Mouse (Mus musculus) thymus, postnatal 36 days (tissue): Measurements from ENCODE around the gene Chd8.
A peak's percentile ranks its signal among the peaks of the same experiment; 100 is the strongest.
"Not testable (repeated sequence)": the region's sequence is repeated elsewhere in the genome, so short reads cannot be mapped to it uniquely, and the experiment has no call there.

ENCODE experiments used
- DNase-seq, 2 experiments: peaks; one replicate each; pipeline ENCODE4 v3.0.0; 2022; ENCODE audit warnings: mixed read lengths in 2 of 2

Gene Chd8

DNA sequence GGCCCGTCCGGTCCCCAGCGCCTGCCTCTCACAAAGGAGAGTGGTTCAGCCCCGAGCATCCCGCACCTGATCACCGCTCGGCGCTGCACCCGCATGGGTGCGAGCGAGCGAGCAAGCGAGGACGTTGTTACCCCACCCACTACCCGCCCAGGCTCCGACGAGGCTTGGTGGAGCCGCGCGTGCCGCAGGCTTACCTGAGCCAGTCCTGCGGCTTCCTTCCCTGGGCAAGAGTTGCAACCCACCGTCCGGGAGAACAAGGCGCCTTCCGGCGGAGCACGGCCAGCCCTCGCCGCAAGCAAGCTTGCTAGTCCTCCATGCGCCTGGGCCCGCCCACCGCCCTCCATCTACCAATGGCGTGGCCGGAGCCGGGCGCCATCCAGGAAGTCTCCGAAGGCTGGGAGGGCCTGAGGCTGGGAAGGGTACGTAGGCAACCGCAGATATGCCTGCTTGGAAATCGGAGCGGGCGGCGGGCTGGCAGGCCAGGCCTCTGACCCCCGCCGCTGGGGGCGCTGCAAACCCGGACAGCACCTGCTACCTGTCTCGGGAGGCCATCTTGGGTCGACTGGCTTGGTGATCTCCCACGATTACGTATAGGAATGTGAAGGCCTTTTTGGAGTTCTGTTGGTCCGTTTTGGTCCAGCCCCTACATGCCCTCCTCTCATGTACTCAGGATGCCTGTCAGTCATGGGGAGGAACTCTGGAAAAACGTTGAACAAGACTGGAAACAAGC is at the start of gene Chd8:
Chd8 (minus strand) TSS at position 297 of the 730 bp plus-strand sequence.
- DNase-seq = peak; percentile 97 to 100

DNA sequence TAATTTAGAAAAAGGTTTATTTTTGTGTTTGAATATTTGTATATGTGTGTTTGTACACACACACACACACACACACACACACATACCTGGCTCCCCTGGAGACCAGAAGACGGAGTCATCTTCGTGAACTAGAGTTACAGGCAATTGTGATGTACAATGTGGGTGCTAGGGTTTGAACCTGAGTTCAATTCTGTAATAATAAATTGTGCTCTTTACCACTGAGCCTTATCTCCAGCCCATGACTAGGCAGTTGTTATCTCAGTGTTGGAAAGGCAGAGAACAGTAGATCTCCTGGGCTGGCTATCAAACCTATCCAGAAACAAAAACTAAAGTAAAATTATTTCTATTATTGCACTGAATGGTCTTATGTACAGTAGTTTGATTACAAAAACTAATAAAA is 48.5 kb upstream of the Chd8 start:
- DNase-seq = no peak

DNA sequence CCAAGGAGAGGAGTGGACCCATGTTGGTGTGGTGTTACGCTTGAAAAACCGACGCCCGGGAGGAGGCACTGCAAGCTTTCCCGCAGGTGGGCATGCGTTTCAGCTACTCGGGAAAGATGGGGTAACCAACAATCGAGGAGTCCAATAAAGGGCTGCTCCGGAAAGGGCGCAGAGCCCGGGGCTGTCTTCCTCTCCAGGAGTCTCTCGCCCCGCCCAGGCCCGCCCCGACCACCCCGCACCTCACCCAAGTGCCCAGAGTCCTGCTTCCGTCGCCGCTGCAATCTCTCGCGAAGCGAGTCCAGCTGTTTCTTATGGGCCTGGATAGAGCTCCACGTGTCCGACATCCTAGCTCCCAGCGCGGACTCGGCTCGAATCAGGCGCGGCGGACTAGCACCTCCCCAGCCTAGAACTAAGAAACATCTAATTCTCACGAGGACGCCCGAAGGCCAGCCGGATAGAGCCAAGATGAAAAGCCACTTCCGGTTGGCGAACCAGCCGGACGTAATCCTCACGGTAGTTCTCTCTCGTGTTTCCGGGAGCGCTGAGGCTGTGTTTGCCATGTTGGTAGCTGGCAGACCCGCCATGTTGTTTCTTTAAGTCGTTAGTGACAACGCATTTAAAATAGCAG is 47.2 kb upstream of the Chd8 start, which contains the start of gene Mettl3:
Mettl3 (minus strand) TSS at position 485 of the 628 bp plus-strand sequence.
- DNase-seq = peak; percentile 86 to 87

DNA sequence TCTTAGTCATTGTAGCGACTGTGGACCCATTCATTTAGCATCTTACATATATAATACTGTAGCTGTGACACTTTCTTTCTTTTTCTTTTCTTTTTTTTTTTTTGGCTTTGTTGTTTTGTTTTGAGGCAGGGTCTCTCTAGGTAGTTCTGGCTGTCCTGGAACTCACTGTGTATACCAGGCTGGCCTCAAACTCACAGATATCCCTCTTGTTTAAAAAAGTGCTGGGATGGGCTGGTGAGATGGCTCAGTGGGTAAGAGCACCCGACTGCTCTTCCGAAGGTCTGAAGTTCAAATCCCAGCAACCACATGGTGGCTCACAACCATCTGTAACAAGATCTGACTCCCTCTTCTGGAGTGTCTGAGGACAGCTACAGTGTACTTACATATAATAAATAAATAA is 45.9 kb upstream of the Chd8 start:
- DNase-seq = not testable (repeated sequence)

DNA sequence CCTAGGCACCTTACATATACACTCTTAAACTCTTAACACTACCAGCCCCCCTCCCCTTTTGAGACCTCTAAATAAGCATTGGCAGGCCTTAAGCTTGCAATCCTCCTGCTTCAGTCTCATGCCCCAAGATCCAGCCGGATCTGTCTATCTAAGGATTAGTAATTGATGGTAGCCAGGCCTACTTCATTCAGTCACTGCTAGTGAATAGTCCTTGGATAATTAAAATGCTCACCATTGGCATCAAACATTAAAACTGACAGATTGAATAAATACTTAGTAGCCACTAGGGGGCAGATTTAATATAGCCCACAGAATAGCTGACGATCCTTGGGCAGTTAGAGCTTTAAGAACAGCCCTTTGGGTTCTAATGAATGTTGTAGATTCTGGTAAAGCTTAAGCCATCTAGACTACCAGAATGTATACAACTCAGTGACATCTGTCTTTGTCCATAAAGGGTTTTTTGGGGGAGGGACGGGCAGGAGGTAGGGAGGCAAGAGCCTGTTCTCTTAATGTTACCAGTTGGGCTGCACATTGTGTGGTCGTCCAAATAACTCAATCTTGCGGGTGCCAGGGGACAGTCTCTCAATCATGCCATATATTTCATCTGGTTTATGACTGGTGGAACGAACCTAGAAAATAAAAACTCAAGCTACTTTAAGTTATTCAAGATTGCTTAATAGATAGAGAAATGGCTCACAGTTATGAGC is 38.1 kb upstream of the Chd8 start:
- no peak for DNase-seq

DNA sequence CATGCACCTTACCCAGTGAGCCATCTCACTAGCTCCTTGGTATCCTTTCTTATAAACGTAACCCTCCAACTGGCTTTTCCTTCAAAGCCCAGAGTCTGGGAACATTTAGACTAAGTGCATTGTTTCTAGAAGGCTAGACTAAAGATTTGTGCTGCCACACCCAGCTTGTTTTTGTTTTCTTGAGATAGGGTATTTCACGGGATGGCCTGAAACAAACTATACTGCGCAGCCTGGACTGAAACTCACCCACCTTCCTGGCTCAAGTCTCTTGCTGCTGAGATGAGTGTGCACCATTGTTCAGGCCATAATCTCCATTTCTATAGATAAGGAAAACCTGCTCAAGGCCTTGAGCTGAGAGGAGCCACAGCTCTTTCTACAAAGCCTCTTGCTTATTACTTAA is 26.6 kb upstream of the Chd8 start:
- DNase-seq = no peak

DNA sequence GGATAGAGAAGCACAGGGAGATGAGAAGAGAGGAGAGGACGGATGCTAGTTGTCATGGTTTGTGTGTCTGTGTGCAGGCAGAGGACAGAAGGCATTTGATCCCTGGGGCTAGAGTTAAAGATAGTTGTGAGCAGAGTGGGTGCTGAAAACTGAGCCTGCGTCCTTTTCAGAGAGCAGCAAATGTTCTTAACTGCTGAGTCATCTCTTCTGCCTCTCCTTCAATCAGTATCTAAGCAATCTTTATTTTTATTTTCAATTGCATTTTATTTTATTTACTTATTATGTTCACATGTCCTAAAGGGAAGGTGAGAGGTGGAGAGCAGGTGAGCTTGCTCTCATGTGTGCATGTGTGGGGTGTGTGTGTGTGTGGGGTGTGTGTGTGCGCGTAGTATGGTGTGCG is 26.0 kb upstream of the Chd8 start:
- DNase-seq = no peak

DNA sequence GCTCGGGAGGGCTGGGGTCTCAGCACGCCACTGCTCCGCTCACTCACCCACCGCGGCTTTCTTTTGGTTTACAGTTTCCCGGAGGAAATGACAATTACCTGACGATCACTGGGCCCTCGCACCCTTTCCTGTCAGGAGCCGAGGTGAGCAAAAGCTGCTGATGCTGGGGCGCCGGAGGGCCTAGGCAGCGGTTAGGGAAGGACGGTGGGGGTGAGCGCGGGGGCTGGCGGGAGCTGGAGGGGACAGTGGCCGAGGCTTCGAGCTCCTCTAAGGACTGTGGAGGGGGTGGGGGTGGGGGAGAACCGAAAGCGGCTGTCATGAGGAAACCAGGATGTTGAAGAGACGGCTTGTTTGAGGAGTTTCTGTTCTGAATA is 22.2 kb upstream of the Chd8 start:
- DNase-seq = no peak

DNA sequence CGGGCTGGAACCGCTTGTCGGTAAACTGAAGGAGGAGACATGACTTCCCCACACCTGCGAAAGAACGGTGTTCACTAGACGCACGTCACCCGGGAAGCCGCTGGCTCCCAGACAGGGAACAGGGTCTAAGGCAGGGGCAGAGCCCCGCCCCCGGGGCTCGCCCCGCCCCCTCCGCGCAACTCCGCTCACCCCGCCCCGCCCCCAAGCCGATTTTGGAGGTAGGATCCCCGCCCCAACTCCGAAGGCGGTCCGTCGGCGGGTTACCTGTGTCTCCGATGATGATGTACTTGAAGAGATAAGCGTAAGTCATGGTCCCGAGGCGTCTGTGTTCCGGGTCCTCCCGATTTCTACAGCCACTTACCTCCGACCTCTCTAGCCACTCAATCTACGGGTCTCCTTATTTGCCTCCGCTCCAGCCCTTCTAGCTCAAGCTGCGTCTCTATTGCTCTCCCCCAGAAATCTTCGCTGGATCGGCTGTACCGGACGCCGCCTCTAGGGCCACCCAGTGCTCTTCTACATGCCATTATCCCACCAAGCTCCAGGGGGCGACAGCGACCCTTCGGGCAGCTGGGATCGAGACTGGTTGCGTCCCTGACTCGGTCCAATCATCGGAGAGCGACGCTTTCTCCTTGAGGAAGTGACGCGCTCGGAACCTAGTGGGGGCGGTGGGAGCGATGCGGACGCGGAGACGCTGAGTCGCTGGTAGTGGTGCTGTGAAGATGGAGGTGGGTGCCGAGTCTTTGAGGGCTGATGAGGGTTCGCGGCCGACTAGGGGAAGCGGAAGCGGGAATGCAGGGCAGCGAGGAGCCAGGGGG is 21.6 kb upstream of the Chd8 start, which contains the start of the genes Tox4 and Rab2b:
Tox4 (plus strand) TSS at position 215 of the 815 bp plus-strand sequence.
Rab2b (minus strand) TSS at position 614 of the 815 bp plus-strand sequence.
- DNase-seq = peak; percentile 98 to 99

DNA sequence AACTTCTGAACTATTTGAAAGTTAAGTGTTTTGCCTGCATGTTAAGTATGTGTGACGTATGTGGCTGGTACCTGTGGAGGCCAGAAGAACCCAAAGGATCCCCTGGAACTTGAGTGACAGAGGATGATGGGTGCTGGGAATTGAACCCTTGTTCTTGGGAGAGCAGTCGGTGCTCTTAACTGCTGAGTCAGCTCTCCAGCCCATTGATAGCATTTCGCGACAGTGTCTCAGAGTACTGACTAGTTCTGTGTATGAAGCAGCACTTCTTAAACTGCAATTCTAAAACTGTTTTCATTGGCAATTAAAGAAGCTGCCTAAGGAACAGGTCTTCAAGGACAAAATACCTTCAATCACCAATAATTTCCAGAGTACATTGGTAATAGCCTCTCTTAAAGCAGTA is 19.6 kb upstream of the Chd8 start:
- DNase-seq = no peak

DNA sequence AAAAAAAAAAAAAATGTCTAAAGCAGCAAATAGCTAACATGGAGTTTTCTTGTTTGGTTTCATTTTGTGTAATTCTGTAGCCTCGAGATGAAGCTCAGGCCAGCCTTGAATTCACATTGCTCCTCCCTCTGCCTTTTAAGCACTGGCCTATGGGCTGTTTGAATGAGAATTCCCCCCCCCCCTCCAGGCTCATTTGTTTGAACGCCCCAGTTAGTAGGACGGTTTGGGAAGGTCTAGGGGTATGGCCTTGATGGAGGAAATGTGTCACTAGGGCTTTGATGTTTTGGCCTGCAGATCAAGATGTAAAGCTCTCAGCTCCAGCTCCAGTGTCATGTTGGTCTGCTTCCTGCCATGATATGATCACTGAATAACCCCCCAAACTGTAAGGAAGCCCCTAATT is 15.2 kb upstream of the Chd8 start:
- DNase-seq = no peak

DNA sequence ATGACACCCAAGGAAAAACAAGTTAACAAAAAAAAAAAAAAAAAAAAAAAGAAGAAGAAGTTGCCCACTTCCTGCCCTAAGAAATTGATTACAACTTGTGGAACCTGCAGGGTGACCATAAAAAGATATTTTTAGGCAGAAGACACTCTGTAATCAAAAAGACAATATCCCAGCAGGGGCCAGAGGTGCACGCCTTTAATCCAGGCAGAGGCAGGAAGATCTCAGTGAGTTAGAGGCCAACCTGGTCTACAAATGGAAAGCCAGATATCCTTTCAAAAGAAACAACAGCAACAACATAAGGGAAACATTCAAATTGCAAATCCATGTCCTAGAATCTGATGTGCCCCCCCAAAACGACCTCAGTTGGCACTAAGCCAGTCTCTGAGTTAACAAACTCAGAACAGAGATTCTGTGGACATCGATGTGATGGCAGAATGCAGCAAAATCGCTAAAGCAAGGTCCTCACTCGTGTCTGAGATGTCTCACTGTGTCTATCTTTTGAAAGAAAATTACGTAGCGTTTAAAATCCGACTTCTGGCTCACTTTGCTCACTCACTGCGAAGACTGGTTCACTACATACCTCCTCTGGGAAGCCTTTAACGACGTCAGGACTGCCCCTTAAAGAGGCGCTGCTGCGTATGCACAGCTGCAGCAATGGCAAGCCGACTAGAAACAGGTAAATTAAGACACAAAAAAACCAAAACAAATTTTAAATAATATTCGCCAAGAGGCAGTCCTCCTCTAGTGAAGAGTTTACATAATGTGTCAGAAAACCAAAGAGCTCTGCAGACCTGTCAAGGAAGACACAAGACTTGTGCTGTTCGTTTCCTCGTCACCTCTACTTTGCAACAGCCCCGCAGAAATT is 1.0 kb downstream of the Chd8 start:
- DNase-seq = peak; percentile 9 to 12

DNA sequence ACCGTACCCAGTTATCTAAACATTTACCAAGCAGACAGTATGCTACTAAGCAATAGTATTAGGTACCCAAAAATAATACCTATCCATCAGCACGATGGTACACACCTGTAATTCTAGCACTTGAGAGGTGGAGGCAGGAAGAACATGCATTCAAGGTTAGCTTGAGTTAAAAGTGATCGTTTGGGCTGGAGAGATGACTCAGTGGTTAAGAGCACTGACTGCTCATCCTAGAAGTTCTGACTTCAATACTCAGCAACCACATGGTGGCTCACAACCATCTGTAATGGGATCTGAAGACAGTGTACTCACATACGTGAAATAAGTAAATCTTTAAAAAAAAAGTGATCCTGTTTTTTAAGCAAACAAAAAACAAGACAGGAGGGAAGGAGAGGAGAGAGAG is 11.5 kb downstream of the Chd8 start:
- DNase-seq = no peak

DNA sequence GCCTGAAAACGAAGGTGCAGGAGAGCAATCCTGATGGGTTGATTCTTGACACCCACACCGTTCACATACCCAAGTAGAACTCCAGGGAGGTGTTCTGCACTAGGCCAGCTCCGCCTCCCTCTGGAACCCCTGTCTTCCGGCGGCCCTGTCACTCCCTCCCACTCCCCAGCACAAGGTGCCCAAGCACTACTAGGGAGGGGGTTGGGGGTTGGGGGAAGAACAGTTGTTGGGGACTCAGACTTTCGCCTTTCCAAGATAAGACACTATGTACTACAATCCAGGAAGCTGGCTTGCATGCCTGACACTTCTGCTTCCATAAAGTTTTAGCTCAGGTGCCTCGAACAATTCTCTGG is 12.9 kb downstream of the Chd8 start:
- no peak for DNase-seq

DNA sequence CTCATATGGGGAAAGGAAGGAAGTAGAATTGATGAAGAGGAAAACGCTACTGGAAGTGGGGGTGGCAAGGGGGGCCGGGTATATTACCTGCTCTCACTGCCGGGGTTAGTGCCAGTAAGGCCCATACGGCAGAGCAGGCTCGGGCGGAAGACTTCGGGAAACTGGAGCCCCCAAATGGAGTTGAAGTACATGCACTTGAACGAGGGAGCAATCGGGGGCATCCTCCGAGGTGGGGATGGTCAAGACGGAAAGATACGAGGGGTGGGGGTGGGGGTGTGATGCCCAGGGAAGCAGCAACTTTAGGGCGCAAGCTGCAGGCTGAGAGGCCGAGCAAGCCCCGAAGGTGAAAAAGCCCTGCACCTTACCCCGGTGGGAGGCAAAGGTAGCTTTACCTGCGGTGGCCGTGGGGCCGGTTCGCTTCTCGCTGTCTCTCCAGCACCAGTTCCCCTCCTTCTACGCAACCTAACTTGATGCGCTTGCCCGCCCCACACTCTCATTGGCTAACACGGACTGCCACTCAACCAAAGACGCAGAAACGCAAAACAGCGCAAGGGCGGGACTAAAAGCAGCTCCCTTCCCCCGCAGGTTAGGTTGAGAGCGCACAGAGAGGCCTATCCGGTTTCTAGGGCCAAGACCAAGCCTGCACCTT is 13.4 kb downstream of the Chd8 start:
- peak; percentile 99 to 100 for DNase-seq

DNA sequence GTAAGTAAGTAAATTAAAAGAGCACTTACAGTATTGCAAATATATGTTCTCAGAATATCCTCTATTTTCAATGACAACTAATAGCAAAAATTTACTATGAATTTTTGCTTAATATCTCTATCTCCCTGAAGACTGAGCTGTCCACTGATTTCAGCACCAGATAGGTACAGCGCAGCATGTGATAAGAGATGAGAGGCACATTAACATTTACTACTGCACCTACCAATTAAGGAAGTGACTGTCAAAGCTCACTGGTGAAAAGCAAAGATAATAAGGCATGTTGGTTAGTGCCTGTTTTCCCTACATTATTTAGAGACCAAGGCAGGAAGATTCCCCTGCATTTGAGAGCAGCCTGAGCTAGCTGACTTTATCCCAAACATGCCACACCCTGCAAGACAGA is 21.4 kb downstream of the Chd8 start:
- no peak for DNase-seq

DNA sequence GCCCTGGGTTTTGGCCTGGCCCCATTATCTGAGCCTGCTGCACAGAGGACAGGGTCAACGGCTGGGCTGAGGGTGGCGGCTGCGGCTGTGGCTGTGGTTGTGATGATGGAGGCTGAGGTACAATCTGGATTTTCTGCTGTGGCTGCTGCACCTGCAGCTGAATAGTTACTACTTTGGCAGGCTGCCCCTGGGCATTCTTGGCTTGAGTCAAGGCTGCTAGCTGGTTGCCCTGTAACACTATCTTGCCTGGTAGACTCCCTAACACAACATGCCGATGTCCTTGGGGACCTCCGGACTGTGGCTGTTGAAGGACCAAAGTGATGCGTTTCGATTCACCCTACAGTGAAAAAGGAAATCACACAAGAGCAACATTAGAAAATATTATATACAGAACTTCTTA is 22.4 kb downstream of the Chd8 start:
- no peak for DNase-seq

DNA sequence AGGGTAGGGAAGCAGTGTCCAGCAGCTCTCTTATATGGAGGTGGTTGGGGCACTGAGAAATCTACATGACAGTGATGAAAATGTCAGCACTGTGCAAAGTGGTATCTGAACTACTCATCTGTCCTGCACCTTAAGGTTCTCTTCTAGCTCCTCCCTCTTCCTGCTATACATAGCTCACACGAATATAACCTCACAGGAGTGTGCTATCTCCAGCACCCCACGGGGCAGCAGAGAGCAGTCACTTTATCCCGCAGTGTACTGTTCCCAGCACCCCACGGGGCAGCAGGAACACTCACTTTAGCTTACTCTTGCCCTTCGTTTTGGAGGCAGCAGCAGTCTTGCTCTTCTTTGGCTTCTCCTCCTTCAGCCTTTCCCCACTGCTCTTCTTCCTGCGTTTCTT is 25.3 kb downstream of the Chd8 start:
- DNase-seq = no peak

DNA sequence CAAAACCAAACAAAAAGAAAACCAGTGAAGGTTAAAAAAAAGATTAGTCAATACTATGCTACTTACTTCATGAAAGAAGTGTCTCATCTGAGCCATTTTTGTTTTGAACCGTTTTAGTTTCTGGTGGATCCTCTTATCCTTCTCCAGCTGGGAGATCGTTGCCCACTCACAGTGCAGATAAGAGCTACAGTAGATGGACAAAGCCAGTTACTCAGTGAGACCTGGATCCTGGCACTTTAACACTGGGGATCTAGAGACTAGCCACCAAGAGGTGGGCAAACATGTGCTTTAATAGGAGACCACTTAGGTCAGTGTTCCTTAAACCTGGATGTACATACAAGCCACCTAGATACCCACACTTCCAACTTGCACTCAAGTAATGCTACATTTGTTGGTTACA is 31.6 kb downstream of the Chd8 start:
- DNase-seq = no peak

DNA sequence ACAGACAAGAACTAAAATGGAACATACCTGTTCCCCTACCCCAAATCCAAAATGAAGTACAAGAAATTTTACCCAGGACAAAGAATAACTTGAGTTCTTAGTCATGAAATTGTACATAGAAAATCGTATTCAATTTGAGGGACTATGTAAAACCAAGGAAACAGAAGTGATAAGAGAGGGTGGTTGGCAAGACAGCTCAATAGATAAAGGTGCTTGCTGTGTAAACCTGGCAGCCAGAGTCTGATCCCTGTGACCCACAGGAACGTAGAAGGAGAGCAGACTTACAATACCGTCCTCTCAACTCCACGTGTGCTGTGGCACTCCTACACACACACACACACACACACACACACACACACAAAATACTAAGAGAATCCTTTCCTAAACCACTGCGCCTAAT is 40.3 kb downstream of the Chd8 start:
- no peak for DNase-seq

DNA sequence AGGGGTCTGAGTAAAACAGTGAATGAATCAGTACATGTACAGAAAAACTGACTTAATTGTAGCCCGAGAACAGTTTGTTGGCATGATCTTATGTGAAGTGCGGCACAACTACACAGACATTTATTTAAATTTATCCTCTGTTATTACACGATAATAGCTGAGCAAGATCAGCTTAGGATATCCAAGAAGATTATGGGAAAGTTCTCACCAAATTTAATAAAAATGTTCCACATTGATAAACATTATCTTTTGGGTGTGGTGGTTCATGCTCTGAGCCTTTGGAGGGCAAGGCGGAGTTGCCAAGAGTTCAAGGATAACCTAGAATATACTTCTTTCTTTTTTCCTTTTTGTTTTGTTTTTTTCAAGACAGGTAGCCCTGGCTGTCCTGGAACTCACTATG is 58.2 kb downstream of the Chd8 start:
- no peak for DNase-seq

DNA sequence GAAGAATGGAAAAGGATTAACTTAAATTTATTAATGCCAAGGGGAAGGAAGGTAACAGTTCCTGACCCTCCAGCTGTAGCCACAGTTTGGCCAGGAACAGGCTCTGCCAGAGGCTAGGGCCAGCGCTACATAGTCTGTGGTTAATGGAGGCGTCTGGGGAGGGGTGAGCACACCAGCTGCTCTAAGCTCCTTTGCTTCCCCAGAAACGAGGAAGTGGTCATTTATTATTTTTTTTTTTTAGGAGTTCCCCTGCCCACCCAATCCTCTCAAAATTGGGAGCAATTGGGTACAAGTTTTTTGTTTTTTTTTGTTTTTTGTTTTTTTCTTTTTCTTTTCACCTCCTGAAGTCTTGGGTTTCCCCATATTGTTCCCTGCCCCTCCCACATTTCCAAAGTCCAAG is 59.4 kb downstream of the Chd8 start:
- DNase-seq = peak in 1 of 2 experiments; percentile 9
